Mouse (Mus musculus): ENCODE data around the gene Irf2.

DNA sequence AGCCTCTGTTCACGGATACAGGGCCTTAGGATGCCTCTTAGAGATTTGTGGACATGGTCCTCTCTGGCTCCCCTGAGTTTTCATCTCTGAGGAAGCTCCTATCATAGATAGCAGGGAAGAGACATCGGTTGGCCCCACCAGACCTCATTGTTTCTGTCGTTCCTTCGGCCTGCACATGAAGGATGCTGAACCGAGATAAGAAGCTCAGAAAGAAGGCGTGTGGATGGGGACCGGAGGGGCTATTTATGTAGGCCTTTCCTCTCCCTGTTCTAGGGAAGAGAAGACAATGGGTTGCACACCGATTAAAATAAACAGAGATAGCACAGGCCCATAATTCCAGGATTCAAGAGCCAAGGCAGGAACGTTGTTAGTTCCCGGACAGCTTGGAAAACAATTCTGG lies 2.1 kb upstream of the Irf2 start:
- TF ChIP-seq GATA1 (IDR thresholded peaks at IDR 0.05; ENCODE audit: borderline replicate concordance, low read length) (no peak), FLI1 (IDR thresholded peaks at IDR 0.05; ENCODE audit: low read length) (no peak)
